Mouse (Mus musculus) olfactory bulb, adult 2 months (tissue): ENCODE measurements around the gene Plcb1.

Experiments used
- CTCF ChIP-seq: fragments of 200-500 bp; IDR thresholded peaks from 2 replicates; pipeline ENCODE4 v1.5.1; 2012; ENCODE audit warnings: low read depth, mild to moderate bottlenecking, low read length, moderate library complexity; ENCODE audit not compliant: insufficient read depth
- POLR2A ChIP-seq: fragments of 200-500 bp; IDR thresholded peaks from 2 replicates; pipeline ENCODE4 v1.6.1; 2012; ENCODE audit warnings: mild to moderate bottlenecking, low read depth, low read length, moderate library complexity; ENCODE audit not compliant: insufficient read depth

- TF ChIP-seq CTCF (no peak), POLR2A (no peak)
These were observed 50.2 kb downstream of the Plcb1 start for GRCm38 (mm10) chr2:134836097-134836496.
